Mouse (Mus musculus) testis, postnatal 10 days (tissue): ENCODE measurements around the gene Xpnpep2.

Source experiments
- DNase-seq: peaks from one replicate; pipeline ENCODE4 v3.0.0; 2021; ENCODE audit warnings: low spot score

Xpnpep2 gene

GRCm38 (mm10) chrX:48108394-48109315 is at the start of gene Xpnpep2:
Xpnpep2 (plus strand) TSS chrX:48108725.
- no peak for DNase-seq

GRCm38 (mm10) chrX:48062481-48062880 is 46.0 kb upstream of the Xpnpep2 start:
- no peak for DNase-seq

GRCm38 (mm10) chrX:48064166-48064853 is 44.2 kb upstream of the Xpnpep2 start:
- DNase-seq = no peak

- DNase-seq = no peak
These were observed 41.6 kb upstream of the Xpnpep2 start for GRCm38 (mm10) chrX:48066891-48067290.

- no peak for DNase-seq
These were observed 36.6 kb upstream of the Xpnpep2 start for GRCm38 (mm10) chrX:48071961-48072360.

GRCm38 (mm10) chrX:48072401-48072800 is 36.1 kb upstream of the Xpnpep2 start:
- no peak for DNase-seq

GRCm38 (mm10) chrX:48074691-48075090 is 33.8 kb upstream of the Xpnpep2 start:
- DNase-seq = no peak

- no peak for DNase-seq
These were observed 31.6 kb upstream of the Xpnpep2 start for GRCm38 (mm10) chrX:48076806-48077425.

- peak; percentile 42 for DNase-seq
These were observed 26.2 kb upstream of the Xpnpep2 start for GRCm38 (mm10) chrX:48082364-48082763.

- DNase-seq = no peak
These were observed 16.4 kb upstream of the Xpnpep2 start for GRCm38 (mm10) chrX:48092129-48092528.

GRCm38 (mm10) chrX:48093555-48093954 is 15.0 kb upstream of the Xpnpep2 start:
- DNase-seq = no peak

- DNase-seq = peak; percentile 42
These were observed 13.9 kb upstream of the Xpnpep2 start for GRCm38 (mm10) chrX:48094658-48095057.

- no peak for DNase-seq
These were observed 11.9 kb upstream of the Xpnpep2 start for GRCm38 (mm10) chrX:48096580-48096979.

GRCm38 (mm10) chrX:48098470-48099129 is 9.9 kb upstream of the Xpnpep2 start:
- DNase-seq = no peak

GRCm38 (mm10) chrX:48099871-48100270 is 8.7 kb upstream of the Xpnpep2 start:
- DNase-seq = peak; percentile 50

- no peak for DNase-seq
These were observed 5.3 kb upstream of the Xpnpep2 start for GRCm38 (mm10) chrX:48103256-48103655.

- no peak for DNase-seq
These were observed 3.6 kb upstream of the Xpnpep2 start for GRCm38 (mm10) chrX:48104736-48105441.

- DNase-seq = no peak
These were observed 2.3 kb upstream of the Xpnpep2 start for GRCm38 (mm10) chrX:48106226-48106625.

GRCm38 (mm10) chrX:48109316-48109655 is 761 bp downstream of the Xpnpep2 start:
- no peak for DNase-seq

- DNase-seq = no peak
These were observed 10.8 kb downstream of the Xpnpep2 start for GRCm38 (mm10) chrX:48119294-48119693.
